10 mouse cellular contexts compared by ENCODE assay signal in the genomic region with DNA sequence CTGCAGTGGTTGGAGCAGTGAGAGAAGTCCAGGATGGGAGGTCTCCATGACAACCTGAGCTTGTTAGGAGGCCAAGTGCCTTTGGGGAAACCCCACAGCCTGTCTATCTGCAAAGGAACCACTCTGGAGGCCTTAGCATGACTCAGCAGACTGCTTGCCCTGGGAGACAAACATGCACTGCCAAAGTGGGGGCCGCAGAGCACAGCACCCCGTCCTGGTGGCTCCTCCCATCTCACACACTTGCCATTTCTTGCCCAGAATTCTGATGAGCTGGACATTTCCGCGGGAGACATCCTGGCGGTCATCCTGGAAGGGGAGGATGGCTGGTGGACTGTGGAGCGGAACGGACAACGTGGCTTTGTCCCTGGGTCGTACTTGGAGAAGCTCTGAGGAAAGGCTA. TPM values are rescaled to one million over a fixed set of nuclear protein-coding genes. Genes with fewer than 3 reads are reported as not detected.
DNase-seq lines count a peak whose midpoint lies in the region; ATAC-seq lines count a peak whose summit lies in the region.
"Had no signal": no experiment of that assay in that cellular context is flagged by ENCODE, and none has a peak within 500 bp of the region (broad histone marks: within the 10 kb centered on the region; RNA-seq: fewer than 3 reads in every experiment).

No protein-coding gene starts in this region.

- peak; percentile 39 for DNase-seq in cerebellum, adult 11-12 months
- DNase-seq in kidney, adult 9 months = peak; percentile 71
- peak; percentile 89 for DNase-seq in Muller cell, postnatal 12 days (ENCODE audit: inconsistent ontology term)
- DNase-seq in kidney, postnatal 25 days = peak; percentile 35 to 69
- DNase-seq in B cell, adult 2 months = no peak
- DNase-seq: thymus, postnatal 14 days had no signal

- H3K27me3 ChIP-seq in kidney, embryonic 15.5 days = no peaks in the 10 kb centered on the region
- H3K27me3 ChIP-seq: embryonic facial prominence, embryonic 13.5 days had no signal

- no peak overlapping the region for H3K4me3 ChIP-seq in kidney, embryonic 15.5 days (replicated peaks)
- H3K4me3 ChIP-seq: embryonic facial prominence, embryonic 13.5 days had no signal

- peaks cover 23% of the 10 kb centered on the region for H3K4me1 ChIP-seq in kidney, embryonic 15.5 days

- WGBS in kidney, embryonic 15.5 days = 77% methylated on average over 9 of the region's 9 CpGs

- no peak overlapping the region for H3K27ac ChIP-seq in kidney, embryonic 15.5 days
- H3K27ac ChIP-seq: embryonic facial prominence, embryonic 13.5 days had no signal

- no peaks in the 10 kb centered on the region for H3K9me3 ChIP-seq in kidney, embryonic 15.5 days (replicated peaks)
- H3K9me3 ChIP-seq: embryonic facial prominence, embryonic 13.5 days had no signal

- H3K4me2 ChIP-seq in kidney, embryonic 15.5 days = no peak overlapping the region
- H3K4me2 ChIP-seq: embryonic facial prominence, embryonic 13.5 days had no signal

- H3K9ac ChIP-seq in kidney, embryonic 15.5 days = no peak overlapping the region
- H3K9ac ChIP-seq: embryonic facial prominence, embryonic 13.5 days had no signal

- H3K36me3 ChIP-seq in kidney, embryonic 15.5 days = peaks cover 54% of the 10 kb centered on the region

- no peak for ATAC-seq in cerebellum, adult (ENCODE audit: insufficient number of reproducible peaks, low FRiP score, low TSS enrichment)
- ATAC-seq in kidney, embryonic 15.5 days (replicated peaks; ENCODE audit: low FRiP score) = no peak
- no peak for ATAC-seq in erythroid progenitor cell, adult 5-6 weeks (replicated peaks; ENCODE audit: low FRiP score, poor library complexity, severe bottlenecking)

RNA-seq across cellular contexts. Expression of a gene that starts 36.9 kb away (rescaled TPM):
- polyA plus RNA-seq in kidney, embryonic 15.5 days (2015; fragmentation: Nextera tagmentation; extraction: Ambion mirVana) = 480 and 483 TPM in 2 replicates
- 13.7 and 19.3 TPM in 2 replicates for total RNA-seq in erythroid progenitor cell, adult 5-6 weeks (2015; ENCODE audit: low replicate concordance)
- 2.7 and 3.2 TPM in 2 replicates for total RNA-seq in erythroid progenitor cell, adult 5-6 weeks (2017; ENCODE audit: low replicate concordance)

RNA-seq across cellular contexts. Expression of a gene that starts 38.6 kb away (rescaled TPM):
- polyA plus RNA-seq in kidney, embryonic 15.5 days (2015; fragmentation: Nextera tagmentation; extraction: Ambion mirVana) = 1.1 and 1.4 TPM in 2 replicates
- total RNA-seq in erythroid progenitor cell, adult 5-6 weeks (2015; ENCODE audit: low replicate concordance) = 9.2 and 10.5 TPM in 2 replicates
- total RNA-seq in erythroid progenitor cell, adult 5-6 weeks (2017; ENCODE audit: low replicate concordance) = 14.8 and 27.9 TPM in 2 replicates

Comparison
In these comparisons a context has a peak if more than half of its experiments do, and no peak if none do; other contexts are left out.
1. DNase-seq: peak in cerebellum, adult 11-12 months (single experiment), kidney, adult 9 months (single experiment), Muller cell, postnatal 12 days (single experiment) and kidney, postnatal 25 days (2 of 2); none in B cell, adult 2 months (0 of 2).